Mouse (Mus musculus) cerebellum, adult 2 months (tissue): Measurements from ENCODE around the gene Ankrd10.
A peak's percentile ranks its signal among the peaks of the same experiment; 100 is the strongest.

Experiments used
- CTCF ChIP-seq: fragments of 200-500 bp; IDR thresholded peaks from 2 replicates; pipeline ENCODE4 v1.5.1; 2011; ENCODE audit warnings: low read depth, mild to moderate bottlenecking, control low read depth, low read length, moderate library complexity, borderline replicate concordance; ENCODE audit not compliant: insufficient read depth
- POLR2A ChIP-seq: fragments of 200-500 bp; IDR thresholded peaks from 2 replicates; pipeline ENCODE4 v1.6.1; 2011; ENCODE audit warnings: low read length, control low read depth, borderline replicate concordance; ENCODE audit not compliant: insufficient read depth

DNA sequence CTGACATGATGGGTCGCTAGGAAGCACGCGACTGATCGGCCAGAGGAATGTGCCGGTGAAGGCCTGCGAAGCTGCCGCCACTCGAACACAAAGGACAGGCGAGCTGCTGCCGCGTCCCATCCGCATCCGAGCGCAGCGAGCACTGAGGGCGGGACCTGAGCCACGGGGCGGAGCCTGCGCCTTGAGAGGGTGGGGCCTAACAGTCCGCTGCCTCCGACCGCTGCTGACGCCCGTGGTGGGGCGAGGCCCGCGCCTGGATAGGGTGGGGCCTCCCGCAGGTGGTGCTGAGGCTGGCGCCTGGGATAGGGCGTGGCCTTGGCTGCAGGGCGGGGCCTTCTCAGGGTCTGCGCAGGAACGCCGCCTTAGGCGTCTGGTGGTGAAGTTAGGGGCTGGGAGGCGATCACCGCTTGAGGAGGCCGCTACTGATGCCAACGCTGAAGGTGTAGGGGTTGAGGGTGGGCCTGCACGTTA is at the start of gene Ankrd10:
- TF ChIP-seq POLR2A (peak; percentile 95), CTCF (no peak)
